Mouse (Mus musculus): ENCODE results near the gene Dedd2. TPM values are rescaled to one million over a fixed set of nuclear protein-coding genes. Genes with fewer than 3 reads are reported as not detected.
A peak's percentile ranks its signal among the peaks of the same experiment; 100 is the strongest.

Dedd2 gene
- polyA plus RNA-seq, 1 experiment: 8.8 TPM

- H3K79me2 ChIP-seq (ENCODE audit: control insufficient read depth, insufficient read depth): peaks cover 55% of the 10 kb centered on the region
Observed at GRCm38 (mm10) chr7:25249314-25250140, 29.1 kb upstream of the Dedd2 start.

GRCm38 (mm10) chr7:25248846-25249313, 28.5 kb upstream of the Dedd2 start:
- Histone ChIP-seq H3K27me3 (ENCODE audit: control insufficient read depth, insufficient read depth, insufficient read length) (no peaks in the 10 kb centered on the region), H3ac (ENCODE audit: control insufficient read depth, insufficient read length) (peak overlapping the region; percentile 27), H3K4me3 (peak overlapping the region; percentile 84), H3K4me2 (ENCODE audit: low read depth) (peak overlapping the region; percentile 99), H3K36me3 (ENCODE audit: control insufficient read depth, insufficient read depth) (no peaks in the 10 kb centered on the region), H3K79me2 (ENCODE audit: control insufficient read depth, insufficient read depth) (peaks cover 55% of the 10 kb centered on the region)
- TF ChIP-seq SRF (IDR thresholded peaks at IDR 0.05; ENCODE audit: control insufficient read depth, insufficient read length, low read depth): no peak
- TF ChIP-seq USF1 (IDR thresholded peaks at IDR 0.05; ENCODE audit: low read depth): no peak
- TF ChIP-seq POLR2AphosphoS2 (IDR thresholded peaks at IDR 0.05; ENCODE audit: insufficient read length, low read depth): peak; percentile 48
- no peak for TF ChIP-seq MYOG (IDR thresholded peaks at IDR 0.05; ENCODE audit: control insufficient read depth in 1 of 3, insufficient read depth in 1 of 3, insufficient read length in 2 of 3, low read depth in 2 of 3)
- no peak for TF ChIP-seq E2F4 (IDR thresholded peaks at IDR 0.05; ENCODE audit: insufficient read depth)
- TF ChIP-seq TCF12 (IDR thresholded peaks at IDR 0.05; ENCODE audit: insufficient read depth, poor library complexity, severe bottlenecking): no peak

More at GRCm38 (mm10) chr7:25249314-25250140, 29.1 kb upstream of the Dedd2 start:
- TF ChIP-seq SRF (IDR thresholded peaks at IDR 0.05; ENCODE audit: control insufficient read depth, insufficient read length, low read depth) (no peak), MYOG (IDR thresholded peaks at IDR 0.05; ENCODE audit: control insufficient read depth in 1 of 3, insufficient read depth in 1 of 3, insufficient read length in 2 of 3, low read depth in 2 of 3) (no peak), TCF12 (IDR thresholded peaks at IDR 0.05; ENCODE audit: insufficient read depth, poor library complexity, severe bottlenecking) (no peak), REST (IDR thresholded peaks at IDR 0.05; ENCODE audit: insufficient read depth, insufficient read length) (no peak), E2F4 (IDR thresholded peaks at IDR 0.05; ENCODE audit: insufficient read depth) (no peak), MAX (IDR thresholded peaks at IDR 0.05; ENCODE audit: low read depth) (no peak), CEBPB (IDR thresholded peaks at IDR 0.05; ENCODE audit: insufficient read depth, poor library complexity, severe bottlenecking) (no peak), MYOD1 (IDR thresholded peaks at IDR 0.05; ENCODE audit: control insufficient read depth in 1 of 3, insufficient read length in 2 of 3, low read depth in 2 of 3) (no peak), USF1 (IDR thresholded peaks at IDR 0.05; ENCODE audit: low read depth) (no peak)
- peak overlapping the region; percentile 27 for H3ac ChIP-seq (ENCODE audit: control insufficient read depth, insufficient read length)
- peak overlapping the region; percentile 99 for H3K4me2 ChIP-seq (ENCODE audit: low read depth)
- H3K27me3 ChIP-seq (ENCODE audit: control insufficient read depth, insufficient read depth, insufficient read length): no peaks in the 10 kb centered on the region
- no peaks in the 10 kb centered on the region for H3K36me3 ChIP-seq (ENCODE audit: control insufficient read depth, insufficient read depth)
- H3K4me3 ChIP-seq: peak overlapping the region; percentile 84

GRCm38 (mm10) chr7:25248018-25248647, 27.7 kb upstream of the Dedd2 start:
- no peaks in the 10 kb centered on the region for H3K36me3 ChIP-seq (ENCODE audit: control insufficient read depth, insufficient read depth)
- peak overlapping the region; percentile 27 for H3ac ChIP-seq (ENCODE audit: control insufficient read depth, insufficient read length)
- TF ChIP-seq REST (IDR thresholded peaks at IDR 0.05; ENCODE audit: insufficient read depth, insufficient read length): no peak
- TF ChIP-seq MYOD1 (IDR thresholded peaks at IDR 0.05; ENCODE audit: control insufficient read depth in 1 of 3, insufficient read length in 2 of 3, low read depth in 2 of 3): no peak
- no peak for TF ChIP-seq POLR2A (IDR thresholded peaks at IDR 0.05; ENCODE audit: insufficient read length, low read depth)
- TF ChIP-seq USF1 (IDR thresholded peaks at IDR 0.05; ENCODE audit: low read depth): no peak
- TF ChIP-seq TCF12 (IDR thresholded peaks at IDR 0.05; ENCODE audit: insufficient read depth, poor library complexity, severe bottlenecking): no peak
- no peak for TF ChIP-seq SRF (IDR thresholded peaks at IDR 0.05; ENCODE audit: control insufficient read depth, insufficient read length, low read depth)
- TF ChIP-seq POLR2AphosphoS2 (IDR thresholded peaks at IDR 0.05; ENCODE audit: insufficient read length, low read depth): no peak
- TF ChIP-seq E2F4 (IDR thresholded peaks at IDR 0.05; ENCODE audit: insufficient read depth): no peak
- peaks cover 55% of the 10 kb centered on the region for H3K79me2 ChIP-seq (ENCODE audit: control insufficient read depth, insufficient read depth)
- H3K4me2 ChIP-seq (ENCODE audit: low read depth): peak overlapping the region; percentile 99
- no peaks in the 10 kb centered on the region for H3K27me3 ChIP-seq (ENCODE audit: control insufficient read depth, insufficient read depth, insufficient read length)
- peak overlapping the region; percentile 84 for H3K4me3 ChIP-seq

- H3K4me2 ChIP-seq (ENCODE audit: low read depth): peak overlapping the region; percentile 99
- H3K27me3 ChIP-seq (ENCODE audit: control insufficient read depth, insufficient read depth, insufficient read length): no peaks in the 10 kb centered on the region
- peaks cover 60% of the 10 kb centered on the region for H3K79me2 ChIP-seq (ENCODE audit: control insufficient read depth, insufficient read depth)
- peak overlapping the region; percentile 84 for H3K4me3 ChIP-seq
- TF ChIP-seq POLR2AphosphoS2 (IDR thresholded peaks at IDR 0.05; ENCODE audit: insufficient read length, low read depth) (no peak), E2F4 (IDR thresholded peaks at IDR 0.05; ENCODE audit: insufficient read depth) (no peak), USF1 (IDR thresholded peaks at IDR 0.05; ENCODE audit: low read depth) (no peak), TCF3 (IDR thresholded peaks at IDR 0.05; ENCODE audit: insufficient read length, low read depth) (no peak), SRF (IDR thresholded peaks at IDR 0.05; ENCODE audit: control insufficient read depth, insufficient read length, low read depth) (no peak), MYOD1 (IDR thresholded peaks at IDR 0.05; ENCODE audit: control insufficient read depth in 1 of 3, insufficient read length in 2 of 3, low read depth in 2 of 3) (no peak), TCF12 (IDR thresholded peaks at IDR 0.05; ENCODE audit: insufficient read depth, poor library complexity, severe bottlenecking) (no peak), MYOG (IDR thresholded peaks at IDR 0.05; ENCODE audit: control insufficient read depth in 1 of 3, insufficient read depth in 1 of 3, insufficient read length in 2 of 3, low read depth in 2 of 3) (no peak), REST (IDR thresholded peaks at IDR 0.05; ENCODE audit: insufficient read depth, insufficient read length) (no peak), POLR2A (IDR thresholded peaks at IDR 0.05; ENCODE audit: insufficient read length, low read depth) (no peak), MAX (IDR thresholded peaks at IDR 0.05; ENCODE audit: low read depth) (no peak), CEBPB (IDR thresholded peaks at IDR 0.05; ENCODE audit: insufficient read depth, poor library complexity, severe bottlenecking) (no peak)
- no peaks in the 10 kb centered on the region for H3K36me3 ChIP-seq (ENCODE audit: control insufficient read depth, insufficient read depth)
- H3ac ChIP-seq (ENCODE audit: control insufficient read depth, insufficient read length): peak overlapping the region; percentile 27
Observed at GRCm38 (mm10) chr7:25247498-25247897, 27.1 kb upstream of the Dedd2 start.

Measured in myocyte (in vitro differentiated cells).